Mouse (Mus musculus) limb, embryonic 14.5 days (tissue): Measurements from ENCODE around the gene C530008M17Rik. TPM values are rescaled to one million over a fixed set of nuclear protein-coding genes. Genes with fewer than 3 reads are reported as not detected.

ENCODE experiments used
- ATAC-seq: fragments of 200-750 bp; cut with Nextera tagmentation; 2 replicates; pipeline ENCODE4 v1.8.0; 2017; ENCODE audit warnings: low read depth, moderate number of reproducible peaks, moderate TSS enrichment; ENCODE audit not compliant: low FRiP score
- DNase-seq: peaks from one replicate; pipeline ENCODE4 v3.0.0-alpha.2; 2015; ENCODE audit warnings: low spot score
- H3K27ac ChIP-seq: fragments of 300-500 bp; sonication (generic); replicated peaks from 2 replicates; pipeline ENCODE4 v1.5.1; 2014; ENCODE audit warnings: low read depth, mild to moderate bottlenecking, low read length, moderate library complexity, mixed read lengths
- H3K27me3 ChIP-seq: fragments of 300-500 bp; sonication (generic); 2 replicates; pipeline ENCODE4 v1.6.1; 2014; ENCODE audit warnings: low read length, mixed read lengths; ENCODE audit not compliant: control insufficient read depth, insufficient read depth
- H3K36me3 ChIP-seq: fragments of 300-500 bp; sonication (generic); 2 replicates; pipeline ENCODE4 v1.6.1; 2014; ENCODE audit warnings: mild to moderate bottlenecking, low read length, moderate library complexity, mixed read lengths; ENCODE audit not compliant: control insufficient read depth, insufficient read depth
- H3K4me1 ChIP-seq: fragments of 300-500 bp; sonication (generic); 2 replicates; pipeline ENCODE4 v1.6.1; 2014; ENCODE audit warnings: antibody characterized with exemption, low read length, mixed read lengths; ENCODE audit not compliant: control insufficient read depth, insufficient read depth
- H3K4me2 ChIP-seq: fragments of 300-500 bp; sonication (generic); replicated peaks from 2 replicates; pipeline ENCODE4 v1.6.1; 2014; ENCODE audit warnings: low read depth, mild to moderate bottlenecking, low read length, moderate library complexity; ENCODE audit not compliant: severe bottlenecking
- H3K4me3 ChIP-seq: fragments of 300-500 bp; sonication (generic); replicated peaks from 2 replicates; pipeline ENCODE4 v1.5.1; 2014; ENCODE audit warnings: low read length
- H3K9ac ChIP-seq: fragments of 300-500 bp; sonication (generic); 2 replicates; pipeline ENCODE4 v1.6.1; 2014; ENCODE audit warnings: mild to moderate bottlenecking, low read depth, low read length, moderate library complexity; ENCODE audit not compliant: severe bottlenecking
- H3K9me3 ChIP-seq: fragments of 300-500 bp; sonication (generic); 2 replicates; pipeline ENCODE4 v1.6.1; 2016; ENCODE audit warnings: low read length; ENCODE audit not compliant: control insufficient read depth
- POLR2A ChIP-seq: fragments of 200-500 bp; IDR thresholded peaks from 2 replicates; pipeline ENCODE4 v1.8.0; 2012; ENCODE audit warnings: inconsistent platforms, mild to moderate bottlenecking, moderate library complexity, borderline replicate concordance; ENCODE audit not compliant: insufficient read depth, insufficient read length; ENCODE audit errors: extremely low read depth
- WGBS: fragments of 180-500 bp; shearing (Covaris S2); extraction: QIAGEN DNeasy Blood & Tissue Kit; methylation state at CpG from one replicate; pipeline ENCODE4 v1.1.7; 2014; 5-methylcytosine and 5-hydroxymethylcytosine counted together
- polyA plus RNA-seq, 2 experiments: library from polyadenylated mRNA; depleted of rRNA in 1 of 2; stranded (reverse) in 1 of 2; unstranded in 1 of 2; fragments of >200 nt; fragmentation: Nextera tagmentation in 1 of 2; extraction: Ambion mirVana in 1 of 2; gene quantifications; 2 replicates each; pipeline versions ENCODE4 v1.2.1 to v1.2.3; 2012 to 2014

Gene C530008M17Rik
- polyA plus RNA-seq, 2 experiments, result 12.6 to 26.5 TPM

DNA sequence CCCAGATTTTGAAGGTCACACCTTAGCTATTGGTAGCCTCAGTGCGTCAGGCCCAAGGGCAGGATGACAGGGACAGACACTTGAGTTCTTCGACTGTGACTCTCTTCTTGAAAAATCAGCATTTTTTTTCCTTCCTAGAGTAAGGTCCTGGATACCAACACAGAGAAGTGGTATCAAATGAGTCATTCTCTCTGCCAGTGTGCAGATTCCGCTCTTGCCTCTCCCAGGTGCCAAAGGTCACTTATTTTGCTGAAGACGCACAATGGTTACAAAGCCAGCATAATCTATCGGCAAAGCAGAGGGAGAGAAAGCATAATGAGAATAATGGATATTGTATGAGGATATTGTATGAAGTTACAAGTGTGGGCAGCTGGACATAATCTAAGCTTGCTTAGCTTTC, 160.4 kb downstream of the C530008M17Rik start:
- Histone ChIP-seq H3K36me3 (no peaks in the 10 kb centered on the region), H3K9me3 (no peaks in the 10 kb centered on the region), H3K9ac (no peak overlapping the region), H3K27me3 (no peaks in the 10 kb centered on the region), H3K4me3 (no peak overlapping the region), H3K4me1 (no peaks in the 10 kb centered on the region; the same call in 1 of the 2 replicates), H3K27ac (no peak overlapping the region), H3K4me2 (no peak overlapping the region)
- ATAC-seq, result no peak
- no peak for DNase-seq
- 93% methylated on average over 5 of the region's 5 CpGs for WGBS
- TF ChIP-seq POLR2A, result no peak

GRCm38 (mm10) chr5:76817678-76818077, 161.4 kb downstream of the C530008M17Rik start:
- no peaks in the 10 kb centered on the region; the same call in 1 of the 2 replicates for H3K4me1 ChIP-seq
- no peak overlapping the region for H3K27ac ChIP-seq
- 91% methylated on average over 15 of the region's 15 CpGs for whole genome bisulfite sequencing
- no peaks in the 10 kb centered on the region for H3K9me3 ChIP-seq
- DNase-seq (no peak), ATAC-seq (no peak)
- H3K9ac ChIP-seq, result no peak overlapping the region
- H3K36me3 ChIP-seq, result no peaks in the 10 kb centered on the region
- H3K27me3 ChIP-seq, result no peaks in the 10 kb centered on the region
- H3K4me3 ChIP-seq, result no peak overlapping the region
- TF ChIP-seq POLR2A, result no peak
- H3K4me2 ChIP-seq, result no peak overlapping the region

DNA sequence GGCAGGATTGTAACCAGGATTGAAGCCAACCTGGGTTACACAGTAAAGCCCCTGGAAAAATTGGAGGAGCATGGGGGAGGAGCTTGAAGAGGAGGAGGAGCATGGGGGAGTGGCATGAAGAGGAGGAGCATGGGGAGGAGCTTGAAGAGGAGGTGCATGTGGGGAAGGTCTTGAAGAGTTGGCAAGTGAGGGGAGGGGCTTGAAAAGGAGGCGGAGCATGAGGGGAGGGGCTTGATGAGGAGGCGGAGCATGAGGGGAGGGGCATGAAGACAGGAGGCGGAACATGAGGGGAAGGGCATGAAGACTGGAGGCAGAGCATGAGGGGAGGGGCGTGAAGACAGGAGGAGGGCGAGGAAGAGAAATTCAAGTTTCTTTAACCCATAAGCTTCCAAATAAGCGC, 162.5 kb downstream of the C530008M17Rik start:
- ATAC-seq (no peak), DNase-seq (no peak)
- H3K36me3 ChIP-seq, result no peaks in the 10 kb centered on the region
- H3K4me2 ChIP-seq, result no peak overlapping the region
- H3K9ac ChIP-seq, result no peak overlapping the region
- H3K27me3 ChIP-seq, result no peaks in the 10 kb centered on the region
- TF ChIP-seq POLR2A, result no peak
- no peaks in the 10 kb centered on the region for H3K9me3 ChIP-seq
- H3K4me1 ChIP-seq, result no peaks in the 10 kb centered on the region
- H3K27ac ChIP-seq, result no peak overlapping the region
- no peak overlapping the region for H3K4me3 ChIP-seq
- 89% methylated on average over 6 of the region's 6 CpGs for WGBS

GRCm38 (mm10) chr5:76822097-76822496, 165.8 kb downstream of the C530008M17Rik start:
- H3K27ac ChIP-seq, result no peak overlapping the region
- DNase-seq, result no peak
- H3K4me3 ChIP-seq, result no peak overlapping the region
- H3K4me1 ChIP-seq, result no peaks in the 10 kb centered on the region
- H3K9me3 ChIP-seq, result no peaks in the 10 kb centered on the region
- TF ChIP-seq POLR2A, result no peak
- no peak overlapping the region for H3K9ac ChIP-seq
- ATAC-seq, result no peak
- H3K4me2 ChIP-seq, result no peak overlapping the region
- 88% methylated on average over 15 of the region's 15 CpGs for WGBS
- no peaks in the 10 kb centered on the region for H3K27me3 ChIP-seq
- H3K36me3 ChIP-seq, result no peaks in the 10 kb centered on the region

- no peaks in the 10 kb centered on the region for H3K36me3 ChIP-seq
- no peak overlapping the region for H3K27ac ChIP-seq
- H3K9ac ChIP-seq, result no peak overlapping the region
- no peak overlapping the region for H3K4me3 ChIP-seq
- DNase-seq (peak; percentile 19), ATAC-seq (no peak)
- no peak overlapping the region for H3K4me2 ChIP-seq
- H3K9me3 ChIP-seq, result no peaks in the 10 kb centered on the region
- H3K4me1 ChIP-seq, result no peaks in the 10 kb centered on the region
- no peak for TF ChIP-seq POLR2A
- no peaks in the 10 kb centered on the region for H3K27me3 ChIP-seq
- WGBS, result 84% methylated on average over 7 of the region's 7 CpGs
Observed at GRCm38 (mm10) chr5:76828527-76829240, 172.4 kb downstream of the C530008M17Rik start.
